Mouse (Mus musculus): ENCODE data around the gene Met. TPM values are rescaled to one million over a fixed set of nuclear protein-coding genes. Genes with fewer than 3 reads are reported as not detected.

Gene Met
- polyA plus RNA-seq, 1 experiment from 2014 or later = 3.4 TPM

- Histone ChIP-seq H3K27ac (ENCODE audit: low read length) (no peak overlapping the region), H3K4me1 (replicated peaks; ENCODE audit: control insufficient read depth, insufficient read depth, low read length) (no peaks in the 10 kb centered on the region), H3K4me3 (replicated peaks; ENCODE audit: low read length) (no peak overlapping the region), H3K36me3 (ENCODE audit: control insufficient read depth, insufficient read depth) (no peaks in the 10 kb centered on the region), H3K9me3 (ENCODE audit: control insufficient read depth, low read length) (no peaks in the 10 kb centered on the region), H3K9ac (replicated peaks; ENCODE audit: low read depth, low read length) (no peak overlapping the region), H3K4me2 (ENCODE audit: low read length) (no peak overlapping the region), H3K27me3 (replicated peaks; ENCODE audit: control insufficient read depth, insufficient read depth, low read length) (no peaks in the 10 kb centered on the region)
- 83% methylated on average over 5 of the region's 5 CpGs for WGBS
- no peak for ATAC-seq
These were observed 21.6 kb downstream of the Met start for GRCm38 (mm10) chr6:17485244-17485643.

DNA sequence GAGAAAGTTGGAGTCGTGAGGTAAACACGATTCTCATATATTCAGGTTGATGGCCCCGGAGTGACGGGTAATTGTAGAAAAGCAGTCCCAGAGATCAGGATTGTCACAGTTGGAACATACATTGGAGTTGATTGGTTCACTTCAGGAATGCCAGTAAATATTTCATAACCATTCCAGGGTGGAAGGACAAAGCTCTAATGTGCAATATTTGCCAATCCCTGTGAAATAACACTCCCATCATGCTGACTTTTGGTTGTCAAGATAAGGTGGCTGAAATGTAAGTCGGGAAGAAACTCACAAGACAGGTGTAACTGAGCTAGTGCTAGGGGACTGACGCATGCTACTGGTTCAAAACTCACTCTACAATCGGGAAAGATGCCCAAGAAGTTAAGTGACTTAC lies 22.2 kb downstream of the Met start:
- Histone ChIP-seq H3K4me1 (replicated peaks; ENCODE audit: control insufficient read depth, insufficient read depth, low read length) (no peaks in the 10 kb centered on the region), H3K9me3 (ENCODE audit: control insufficient read depth, low read length) (no peaks in the 10 kb centered on the region), H3K36me3 (ENCODE audit: control insufficient read depth, insufficient read depth) (no peaks in the 10 kb centered on the region), H3K9ac (replicated peaks; ENCODE audit: low read depth, low read length) (no peak overlapping the region), H3K27ac (ENCODE audit: low read length) (no peak overlapping the region), H3K27me3 (replicated peaks; ENCODE audit: control insufficient read depth, insufficient read depth, low read length) (no peaks in the 10 kb centered on the region), H3K4me2 (ENCODE audit: low read length) (no peak overlapping the region), H3K4me3 (replicated peaks; ENCODE audit: low read length) (no peak overlapping the region)
- no peak for ATAC-seq
- 95% methylated on average over 7 of the region's 7 CpGs for whole genome bisulfite sequencing

DNA sequence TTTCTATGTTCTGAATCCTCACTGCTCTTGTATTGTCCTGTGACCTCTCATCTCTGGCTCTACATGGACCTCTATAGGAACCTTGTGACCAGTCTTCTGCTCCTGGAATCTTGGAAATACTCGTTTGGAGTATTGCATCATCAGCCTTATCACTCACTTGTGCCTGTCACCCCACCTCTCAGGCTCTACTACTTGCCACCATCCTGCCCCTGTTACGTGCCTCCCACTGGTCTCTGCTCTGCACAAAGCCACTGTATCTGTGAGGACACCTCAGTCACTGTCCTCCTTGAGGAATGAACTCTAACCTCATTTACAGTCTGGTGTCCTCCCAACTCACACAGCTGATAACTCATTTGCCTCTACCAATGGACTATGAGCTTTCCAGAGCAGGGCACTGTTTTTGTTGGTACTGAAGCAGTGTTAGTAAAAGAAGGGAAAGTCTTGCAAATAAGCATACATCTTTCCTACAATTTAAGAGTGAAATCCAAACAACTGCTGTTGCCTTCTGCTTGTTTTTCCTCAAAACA lies 24.8 kb downstream of the Met start:
- no peak overlapping the region for H3K4me2 ChIP-seq (ENCODE audit: low read length)
- no peaks in the 10 kb centered on the region for H3K36me3 ChIP-seq (ENCODE audit: control insufficient read depth, insufficient read depth)
- no peak overlapping the region for H3K4me3 ChIP-seq (replicated peaks; ENCODE audit: low read length)
- no peaks in the 10 kb centered on the region for H3K4me1 ChIP-seq (replicated peaks; ENCODE audit: control insufficient read depth, insufficient read depth, low read length)
- ATAC-seq = no peak
- 68% methylated on average over 2 of the region's 2 CpGs for WGBS
- H3K27ac ChIP-seq (ENCODE audit: low read length) = no peak overlapping the region
- H3K9ac ChIP-seq (replicated peaks; ENCODE audit: low read depth, low read length) = no peak overlapping the region
- no peaks in the 10 kb centered on the region for H3K27me3 ChIP-seq (replicated peaks; ENCODE audit: control insufficient read depth, insufficient read depth, low read length)
- no peaks in the 10 kb centered on the region for H3K9me3 ChIP-seq (ENCODE audit: control insufficient read depth, low read length)

GRCm38 (mm10) chr6:17490786-17491185 lies 27.2 kb downstream of the Met start:
- 27% methylated on average over 2 of the region's 2 CpGs for WGBS

GRCm38 (mm10) chr6:17491502-17491901 lies 27.9 kb downstream of the Met start:
- no peaks in the 10 kb centered on the region for H3K36me3 ChIP-seq (ENCODE audit: control insufficient read depth, insufficient read depth)
- H3K27me3 ChIP-seq (replicated peaks; ENCODE audit: control insufficient read depth, insufficient read depth, low read length) = no peaks in the 10 kb centered on the region
- no peak overlapping the region for H3K4me3 ChIP-seq (replicated peaks; ENCODE audit: low read length)
- no peaks in the 10 kb centered on the region for H3K9me3 ChIP-seq (ENCODE audit: control insufficient read depth, low read length)
- H3K4me1 ChIP-seq (replicated peaks; ENCODE audit: control insufficient read depth, insufficient read depth, low read length) = no peaks in the 10 kb centered on the region
- H3K9ac ChIP-seq (replicated peaks; ENCODE audit: low read depth, low read length) = no peak overlapping the region
- 93% methylated on average over 10 of the region's 10 CpGs for WGBS
- H3K27ac ChIP-seq (ENCODE audit: low read length) = no peak overlapping the region
- H3K4me2 ChIP-seq (ENCODE audit: low read length) = no peak overlapping the region
- ATAC-seq = no peak

More at GRCm38 (mm10) chr6:17490786-17491185, 27.2 kb downstream of the Met start:
- no peaks in the 10 kb centered on the region for H3K27me3 ChIP-seq (replicated peaks; ENCODE audit: control insufficient read depth, insufficient read depth, low read length)
- H3K27ac ChIP-seq (ENCODE audit: low read length) = no peak overlapping the region
- H3K9me3 ChIP-seq (ENCODE audit: control insufficient read depth, low read length) = no peaks in the 10 kb centered on the region
- no peak for ATAC-seq
- H3K4me3 ChIP-seq (replicated peaks; ENCODE audit: low read length) = no peak overlapping the region
- no peak overlapping the region for H3K9ac ChIP-seq (replicated peaks; ENCODE audit: low read depth, low read length)
- H3K36me3 ChIP-seq (ENCODE audit: control insufficient read depth, insufficient read depth) = no peaks in the 10 kb centered on the region
- H3K4me2 ChIP-seq (ENCODE audit: low read length) = no peak overlapping the region
- H3K4me1 ChIP-seq (replicated peaks; ENCODE audit: control insufficient read depth, insufficient read depth, low read length) = no peaks in the 10 kb centered on the region

- H3K9ac ChIP-seq (replicated peaks; ENCODE audit: low read depth, low read length) = no peak overlapping the region
- no peaks in the 10 kb centered on the region for H3K36me3 ChIP-seq (ENCODE audit: control insufficient read depth, insufficient read depth)
- 97% methylated on average over 8 of the region's 8 CpGs for WGBS
- H3K27me3 ChIP-seq (replicated peaks; ENCODE audit: control insufficient read depth, insufficient read depth, low read length) = no peaks in the 10 kb centered on the region
- H3K4me1 ChIP-seq (replicated peaks; ENCODE audit: control insufficient read depth, insufficient read depth, low read length) = no peaks in the 10 kb centered on the region
- H3K9me3 ChIP-seq (ENCODE audit: control insufficient read depth, low read length) = no peaks in the 10 kb centered on the region
- no peak overlapping the region for H3K27ac ChIP-seq (ENCODE audit: low read length)
- ATAC-seq = no peak
- no peak overlapping the region for H3K4me3 ChIP-seq (replicated peaks; ENCODE audit: low read length)
- no peak overlapping the region for H3K4me2 ChIP-seq (ENCODE audit: low read length)
These were observed 28.5 kb downstream of the Met start for GRCm38 (mm10) chr6:17492062-17492461.

- Histone ChIP-seq H3K4me3 (replicated peaks; ENCODE audit: low read length) (no peak overlapping the region), H3K4me2 (ENCODE audit: low read length) (no peak overlapping the region), H3K27me3 (replicated peaks; ENCODE audit: control insufficient read depth, insufficient read depth, low read length) (no peaks in the 10 kb centered on the region), H3K9me3 (ENCODE audit: control insufficient read depth, low read length) (no peaks in the 10 kb centered on the region), H3K9ac (replicated peaks; ENCODE audit: low read depth, low read length) (no peak overlapping the region), H3K4me1 (replicated peaks; ENCODE audit: control insufficient read depth, insufficient read depth, low read length) (no peaks in the 10 kb centered on the region), H3K27ac (ENCODE audit: low read length) (no peak overlapping the region), H3K36me3 (ENCODE audit: control insufficient read depth, insufficient read depth) (no peaks in the 10 kb centered on the region)
- no peak for ATAC-seq
- WGBS = 95% methylated on average over 1 of the region's 1 CpGs
These were observed 31.8 kb downstream of the Met start for GRCm38 (mm10) chr6:17495413-17495812.

DNA sequence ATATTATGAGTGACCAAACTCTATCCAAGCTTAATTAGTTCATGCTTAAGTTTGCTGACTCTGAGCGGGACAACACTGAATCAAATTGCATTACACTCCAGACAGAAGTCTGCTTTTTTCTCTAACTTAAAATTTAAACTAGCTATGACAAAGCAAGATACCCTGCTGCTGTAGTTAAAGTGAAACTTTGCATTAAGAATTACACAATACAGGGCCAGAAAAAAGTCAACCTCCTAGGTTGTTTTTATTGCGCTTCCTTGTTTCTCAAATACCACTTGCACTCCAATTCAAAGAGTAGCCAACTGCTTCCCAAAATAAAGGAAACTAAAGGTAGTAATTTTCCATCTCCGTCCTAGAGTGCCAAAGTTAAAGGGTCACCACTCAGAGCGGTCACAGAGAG lies 33.8 kb downstream of the Met start:
- no peak overlapping the region for H3K9ac ChIP-seq (replicated peaks; ENCODE audit: low read depth, low read length)
- no peaks in the 10 kb centered on the region for H3K27me3 ChIP-seq (replicated peaks; ENCODE audit: control insufficient read depth, insufficient read depth, low read length)
- no peak for ATAC-seq
- H3K4me2 ChIP-seq (ENCODE audit: low read length) = no peak overlapping the region
- 69% methylated on average over 4 of the region's 4 CpGs for WGBS
- H3K4me1 ChIP-seq (replicated peaks; ENCODE audit: control insufficient read depth, insufficient read depth, low read length) = no peaks in the 10 kb centered on the region
- no peak overlapping the region for H3K27ac ChIP-seq (ENCODE audit: low read length)
- no peak overlapping the region for H3K4me3 ChIP-seq (replicated peaks; ENCODE audit: low read length)
- H3K9me3 ChIP-seq (ENCODE audit: control insufficient read depth, low read length) = no peaks in the 10 kb centered on the region
- H3K36me3 ChIP-seq (ENCODE audit: control insufficient read depth, insufficient read depth) = no peaks in the 10 kb centered on the region

DNA sequence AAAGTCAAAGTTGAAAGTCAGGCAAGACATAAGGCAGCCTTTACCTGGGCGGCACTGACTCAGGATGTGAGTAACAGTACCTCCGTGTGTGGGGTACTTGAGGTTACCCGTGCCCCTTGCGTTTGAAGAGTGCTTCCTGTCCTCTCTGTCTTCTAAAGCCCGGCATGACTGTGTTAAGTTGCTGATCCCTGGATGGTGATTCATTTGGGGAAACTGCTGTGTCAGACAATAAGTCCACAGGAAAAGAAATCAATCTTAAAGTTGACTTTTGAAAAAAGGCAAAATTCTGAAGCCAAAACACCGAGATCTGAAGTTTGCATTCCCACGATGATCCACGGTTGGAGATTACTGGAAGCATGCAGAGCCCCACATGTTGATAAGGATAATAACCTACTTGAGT lies 35.2 kb downstream of the Met start:
- Histone ChIP-seq H3K4me1 (replicated peaks; ENCODE audit: control insufficient read depth, insufficient read depth, low read length) (no peaks in the 10 kb centered on the region), H3K27me3 (replicated peaks; ENCODE audit: control insufficient read depth, insufficient read depth, low read length) (no peaks in the 10 kb centered on the region), H3K4me2 (ENCODE audit: low read length) (no peak overlapping the region), H3K9ac (replicated peaks; ENCODE audit: low read depth, low read length) (no peak overlapping the region), H3K4me3 (replicated peaks; ENCODE audit: low read length) (no peak overlapping the region), H3K27ac (ENCODE audit: low read length) (no peak overlapping the region), H3K36me3 (ENCODE audit: control insufficient read depth, insufficient read depth) (no peaks in the 10 kb centered on the region), H3K9me3 (ENCODE audit: control insufficient read depth, low read length) (no peaks in the 10 kb centered on the region)
- ATAC-seq = no peak
- 88% methylated on average over 8 of the region's 8 CpGs for WGBS

DNA sequence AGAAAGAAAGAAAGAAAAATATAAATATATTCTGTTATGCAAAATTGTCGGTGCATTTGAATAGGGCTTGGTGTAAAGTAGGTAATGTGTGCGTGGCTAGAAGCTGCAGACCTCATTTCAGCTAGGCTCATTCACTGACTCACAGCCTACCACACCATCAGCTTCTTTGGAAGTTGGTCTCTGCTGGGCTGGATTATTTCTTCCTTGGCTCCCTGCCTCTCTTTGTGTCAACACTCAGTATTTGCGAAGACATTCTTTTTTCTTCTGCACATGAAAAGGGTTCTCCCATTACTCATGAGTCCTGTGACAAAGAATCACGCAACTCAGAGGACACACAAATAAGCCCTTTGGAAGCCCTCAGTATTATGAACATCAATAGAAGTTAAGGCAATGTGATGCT lies 37.8 kb downstream of the Met start:
- Histone ChIP-seq H3K9ac (replicated peaks; ENCODE audit: low read depth, low read length) (no peak overlapping the region), H3K9me3 (ENCODE audit: control insufficient read depth, low read length) (no peaks in the 10 kb centered on the region), H3K4me3 (replicated peaks; ENCODE audit: low read length) (no peak overlapping the region), H3K27ac (ENCODE audit: low read length) (no peak overlapping the region), H3K4me2 (ENCODE audit: low read length) (no peak overlapping the region), H3K4me1 (replicated peaks; ENCODE audit: control insufficient read depth, insufficient read depth, low read length) (no peaks in the 10 kb centered on the region), H3K27me3 (replicated peaks; ENCODE audit: control insufficient read depth, insufficient read depth, low read length) (no peaks in the 10 kb centered on the region), H3K36me3 (ENCODE audit: control insufficient read depth, insufficient read depth) (no peaks in the 10 kb centered on the region)
- 57% methylated on average over 4 of the region's 4 CpGs for WGBS
- ATAC-seq = no peak
